In the genomic region with DNA sequence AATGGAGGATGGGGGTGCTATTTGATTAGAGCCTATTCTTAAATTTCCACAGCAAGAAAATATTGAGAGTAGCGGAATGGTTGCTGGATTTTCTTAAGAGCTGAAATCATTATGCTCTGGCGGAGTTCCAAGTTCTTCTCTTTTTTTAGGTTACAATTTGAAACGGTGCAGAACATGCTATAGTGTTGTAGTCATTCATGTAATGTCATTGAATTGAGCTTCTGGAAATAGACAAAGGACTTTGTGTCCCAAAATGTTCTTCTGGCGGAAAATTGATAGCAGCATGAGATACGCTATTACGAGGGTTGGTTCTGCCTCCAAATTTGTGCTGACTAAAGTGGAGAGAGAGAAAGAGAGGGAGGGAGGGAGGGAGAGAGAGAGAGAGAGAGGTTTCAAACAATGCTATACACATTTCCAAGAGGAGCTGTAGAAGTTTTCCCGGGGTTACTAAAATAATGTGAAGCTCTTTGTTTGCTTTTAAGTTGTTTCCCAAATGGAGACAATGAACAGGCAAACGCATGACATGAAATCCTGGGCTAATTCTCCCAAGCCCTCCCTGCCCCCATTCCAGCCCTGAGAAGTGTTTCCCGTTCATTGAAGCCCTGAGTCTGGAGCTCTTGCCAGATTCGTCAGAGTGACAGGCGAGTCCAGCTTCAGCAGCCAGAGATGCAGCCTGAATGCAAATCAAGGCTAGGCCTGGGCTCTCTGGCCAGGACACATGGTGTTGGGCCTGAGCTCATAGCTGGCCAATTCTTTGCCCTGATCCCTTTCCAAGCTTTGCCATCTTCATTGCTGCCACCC, we compare ENCODE assay signal across 8 mouse cellular contexts.
DNase-seq lines count a peak whose midpoint lies in the region; ATAC-seq and TF ChIP-seq lines count a peak whose summit lies in the region.

No protein-coding gene starts in this region.

- ATAC-seq in lung, embryonic 15.5 days (ENCODE audit: borderline replicate concordance, extremely low read depth, low FRiP score, low TSS enrichment) = peak; percentile 67; the same call in 1 of the 2 replicates
- peak; percentile 95 for ATAC-seq in hindbrain, embryonic 16.5 days
- ATAC-seq in limb, embryonic 14.5 days (ENCODE audit: low FRiP score, low read depth) = peak; percentile 56

- peaks cover 20% of the 10 kb centered on the region for H3K4me1 ChIP-seq in lung, embryonic 15.5 days
- H3K4me1 ChIP-seq in lung, adult 2 months (ENCODE audit: control insufficient read depth, insufficient read depth, low read length) = no peaks in the 10 kb centered on the region
- H3K4me1 ChIP-seq in hindbrain, embryonic 16.5 days (ENCODE audit: control insufficient read depth, insufficient read depth, low read depth, low read length) = peaks cover 28% of the 10 kb centered on the region
- peaks cover 21% of the 10 kb centered on the region for H3K4me1 ChIP-seq in limb, embryonic 14.5 days (ENCODE audit: control insufficient read depth, insufficient read depth, low read length)

- H3K9ac ChIP-seq in lung, embryonic 15.5 days = no peak overlapping the region
- no peak overlapping the region for H3K9ac ChIP-seq in hindbrain, embryonic 16.5 days (ENCODE audit: low read depth, low read length)
- no peak overlapping the region; the same call in 1 of the 2 replicates for H3K9ac ChIP-seq in limb, embryonic 14.5 days (ENCODE audit: low read depth, low read length, severe bottlenecking)

- TF ChIP-seq CTCF in lung, adult 2 months (IDR thresholded peaks at IDR 0.05; ENCODE audit: insufficient read depth, low read length) = no peak

- H3K4me3 ChIP-seq in lung, embryonic 15.5 days = no peak overlapping the region
- H3K4me3 ChIP-seq in lung, adult 2 months (replicated peaks; ENCODE audit: extremely low read depth, low read depth, low read length) = no peak overlapping the region
- no peak overlapping the region for H3K4me3 ChIP-seq in hindbrain, embryonic 16.5 days (ENCODE audit: low read length)
- H3K4me3 ChIP-seq in limb, embryonic 14.5 days (replicated peaks; ENCODE audit: low read length) = no peak overlapping the region

- no peak for TF ChIP-seq POLR2A in lung, adult 2 months (IDR thresholded peaks at IDR 0.05; ENCODE audit: borderline replicate concordance, extremely low read depth, low read depth, low read length)
- TF ChIP-seq POLR2A in limb, embryonic 14.5 days (IDR thresholded peaks at IDR 0.05; ENCODE audit: borderline replicate concordance, extremely low read depth, insufficient read depth, insufficient read length) = no peak

- WGBS in lung, embryonic 15.5 days = 20% methylated on average over 11 of the region's 11 CpGs
- 36% methylated on average over 11 of the region's 11 CpGs for WGBS in lung, adult 2 months
- WGBS in hindbrain, embryonic 16.5 days = 10% methylated on average over 11 of the region's 11 CpGs
- WGBS in limb, embryonic 14.5 days = 33% methylated on average over 11 of the region's 11 CpGs

- 0 out of 2 replicates have a peak overlapping the region, but pooled peaks have one; percentile 12 for H3K4me2 ChIP-seq in lung, embryonic 15.5 days
- H3K4me2 ChIP-seq in hindbrain, embryonic 16.5 days (ENCODE audit: low read length) = peak overlapping the region; percentile 33
- H3K4me2 ChIP-seq in limb, embryonic 14.5 days (replicated peaks; ENCODE audit: low read depth, low read length, severe bottlenecking) = 0 out of 2 replicates have a peak overlapping the region, but pooled peaks have one; percentile 7

- H3K27me3 ChIP-seq in lung, embryonic 15.5 days = no peaks in the 10 kb centered on the region
- H3K27me3 ChIP-seq in hindbrain, embryonic 16.5 days (replicated peaks; ENCODE audit: control insufficient read depth, insufficient read depth, low read length) = no peaks in the 10 kb centered on the region
- H3K27me3 ChIP-seq in limb, embryonic 14.5 days (ENCODE audit: control insufficient read depth, insufficient read depth, low read length) = no peaks in the 10 kb centered on the region

- peak overlapping the region; percentile 22; the same call in 1 of the 2 replicates for H3K27ac ChIP-seq in lung, embryonic 15.5 days
- H3K27ac ChIP-seq in hindbrain, embryonic 16.5 days (ENCODE audit: low read depth, low read length) = peak overlapping the region; percentile 81
- peak overlapping the region; percentile 46; the same call in 1 of the 2 replicates for H3K27ac ChIP-seq in limb, embryonic 14.5 days (replicated peaks; ENCODE audit: low read depth, low read length)

- DNase-seq in lung, adult 2 months = no peak
- peak; percentile 67 to 85 for DNase-seq in frontal cortex, postnatal 36 days (ENCODE audit: low spot score in 2 of 2)
- peak; percentile 74 for DNase-seq in limb, embryonic 14.5 days (ENCODE audit: low spot score)
- peak; percentile 57 for DNase-seq in right cerebral cortex, postnatal 14 days
- DNase-seq in urinary bladder, postnatal 10 days (ENCODE audit: low spot score) = no peak
- DNase-seq in kidney, adult 11 months = no peak

- H3K36me3 ChIP-seq in lung, embryonic 15.5 days = no peaks in the 10 kb centered on the region
- H3K36me3 ChIP-seq in hindbrain, embryonic 16.5 days (ENCODE audit: control insufficient read depth, insufficient read depth, low read length) = no peaks in the 10 kb centered on the region
- no peaks in the 10 kb centered on the region for H3K36me3 ChIP-seq in limb, embryonic 14.5 days (ENCODE audit: control insufficient read depth, insufficient read depth, low read length)

- H3K9me3 ChIP-seq in lung, embryonic 15.5 days = no peaks in the 10 kb centered on the region
- no peaks in the 10 kb centered on the region for H3K9me3 ChIP-seq in hindbrain, embryonic 16.5 days (ENCODE audit: control insufficient read depth, low read length)
- no peaks in the 10 kb centered on the region for H3K9me3 ChIP-seq in limb, embryonic 14.5 days (ENCODE audit: control insufficient read depth, low read length)

Comparison
In these comparisons a context has a peak if more than half of its experiments do, and no peak if none do; other contexts are left out.
1. H3K27ac ChIP-seq: peak in every context shown above with its lines; median percentile 81 in hindbrain, embryonic 16.5 days; 46 in limb, embryonic 14.5 days; 22 in lung, embryonic 15.5 days.
2. DNase-seq: peak in frontal cortex, postnatal 36 days (2 of 2), limb, embryonic 14.5 days (single experiment) and right cerebral cortex, postnatal 14 days (single experiment); none in lung, adult 2 months (single experiment), urinary bladder, postnatal 10 days (single experiment) and kidney, adult 11 months (single experiment).
3. Peak in every context shown above with its lines, with median percentiles within 50 percentile points of each other: ATAC-seq and H3K4me2 ChIP-seq.